Mouse (Mus musculus) heart, embryonic 11.5 days (tissue): ENCODE measurements at regions not wholly inside any gene's neighbourhood (a gene's known extent, or its start where the extent isn't known, plus 50 kb on each side); places are given as distances from the start of the nearest gene placed in this dataset.

Experiments
- ATAC-seq: fragments of 200-750 bp; cut with Nextera tagmentation; replicated peaks from 2 replicates; pipeline ENCODE4 v1.8.0; 2017; ENCODE audit warnings: moderate library complexity; ENCODE audit not compliant: insufficient number of reproducible peaks, low FRiP score, low TSS enrichment
- H3K27ac ChIP-seq: fragments of 300-500 bp; sonication (generic); 2 replicates; pipeline ENCODE4 v1.5.1; 2014; ENCODE audit warnings: mild to moderate bottlenecking, low read depth, low read length
- H3K27me3 ChIP-seq: fragments of 300-500 bp; sonication (generic); 2 replicates; pipeline ENCODE4 v1.6.1; 2014; ENCODE audit warnings: mild to moderate bottlenecking, low read length, mixed read lengths; ENCODE audit not compliant: control insufficient read depth, insufficient read depth
- H3K36me3 ChIP-seq: fragments of 300-500 bp; sonication (generic); 2 replicates; pipeline ENCODE4 v1.6.1; 2014; ENCODE audit warnings: mild to moderate bottlenecking, low read length, moderate library complexity, mixed read lengths; ENCODE audit not compliant: control insufficient read depth, insufficient read depth
- H3K4me1 ChIP-seq: fragments of 300-500 bp; sonication (generic); 2 replicates; pipeline ENCODE4 v1.6.1; 2014; ENCODE audit warnings: low read length; ENCODE audit not compliant: control insufficient read depth, insufficient read depth
- H3K4me2 ChIP-seq: fragments of 300-500 bp; sonication (generic); 2 replicates; pipeline ENCODE4 v1.6.1; 2014; ENCODE audit warnings: mild to moderate bottlenecking, moderate library complexity
- H3K4me3 ChIP-seq: fragments of 300-500 bp; sonication (generic); 2 replicates; pipeline ENCODE4 v1.5.1; 2014; ENCODE audit warnings: low read depth, low read length
- H3K9ac ChIP-seq: fragments of 300-500 bp; sonication (generic); 2 replicates; pipeline ENCODE4 v1.6.1; 2014; ENCODE audit warnings: mild to moderate bottlenecking, low read depth, low read length, moderate library complexity
- H3K9me3 ChIP-seq: fragments of 300-500 bp; sonication (generic); replicated peaks from 2 replicates; pipeline ENCODE4 v1.6.1; 2016; ENCODE audit warnings: low read length; ENCODE audit not compliant: control insufficient read depth
- WGBS: fragments of 180-500 bp; shearing (Covaris S2); extraction: QIAGEN DNeasy Blood & Tissue Kit; methylation state at CpG from one replicate; pipeline ENCODE4 v1.1.7; 2014; ENCODE audit not compliant: insufficient replicate concordance; 5-methylcytosine and 5-hydroxymethylcytosine counted together

DNA sequence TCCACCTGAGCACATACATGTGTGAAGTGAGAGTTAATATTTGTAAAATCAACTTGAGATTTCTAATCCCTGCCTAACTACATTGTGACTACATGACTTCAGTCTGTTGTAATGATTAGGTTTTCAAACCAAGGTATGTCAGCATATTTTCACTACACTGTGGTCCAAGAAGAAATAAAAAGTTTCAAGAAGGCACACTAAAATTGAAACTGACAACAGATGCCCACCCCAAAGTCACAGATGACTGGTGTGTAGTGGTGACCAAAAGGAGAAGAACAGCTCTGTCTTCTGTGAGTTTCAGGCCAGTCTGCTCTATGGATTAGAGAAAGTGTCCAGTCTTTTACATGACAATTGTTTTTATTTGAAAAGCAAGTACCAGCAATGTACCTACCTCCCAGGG, 255.9 kb upstream of the Klf6 start:
- no peak overlapping the region for H3K27ac ChIP-seq
- no peak for ATAC-seq
- H3K4me3 ChIP-seq: no peak overlapping the region

DNA sequence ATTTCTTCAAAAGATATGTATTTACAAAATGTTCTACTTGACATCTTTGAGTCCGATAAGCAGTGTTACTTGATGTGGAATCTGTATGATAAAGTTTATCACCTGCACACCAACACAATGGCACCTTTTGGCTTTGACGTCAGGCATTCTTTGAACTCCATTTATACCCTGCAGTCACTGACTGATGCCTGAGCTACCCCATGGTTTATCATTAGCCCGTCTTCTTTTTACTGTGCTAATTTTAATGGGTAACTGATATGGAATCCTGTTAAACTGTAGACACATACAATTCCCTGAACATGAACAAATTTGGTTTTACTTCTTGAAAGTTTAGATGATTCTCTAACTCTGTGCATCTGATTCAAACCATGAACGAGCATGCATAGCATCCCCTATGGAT, 253.8 kb upstream of the Klf6 start:
- Histone ChIP-seq H3K36me3 (no peaks in the 10 kb centered on the region), H3K27me3 (no peaks in the 10 kb centered on the region), H3K4me3 (no peak overlapping the region), H3K4me2 (no peak overlapping the region), H3K9me3 (no peaks in the 10 kb centered on the region), H3K9ac (no peak overlapping the region), H3K4me1 (peaks cover 16% of the 10 kb centered on the region), H3K27ac (no peak overlapping the region)
- no peak for ATAC-seq
- 79% methylated on average over 4 of the region's 4 CpGs for WGBS

More for the DNA sequence above, 255.9 kb upstream of the Klf6 start:
- H3K36me3 ChIP-seq: no peaks in the 10 kb centered on the region
- H3K9me3 ChIP-seq: no peaks in the 10 kb centered on the region
- no peak overlapping the region for H3K4me2 ChIP-seq
- no peak overlapping the region for H3K9ac ChIP-seq
- H3K27me3 ChIP-seq: no peaks in the 10 kb centered on the region
- H3K4me1 ChIP-seq: peaks cover 16% of the 10 kb centered on the region

DNA sequence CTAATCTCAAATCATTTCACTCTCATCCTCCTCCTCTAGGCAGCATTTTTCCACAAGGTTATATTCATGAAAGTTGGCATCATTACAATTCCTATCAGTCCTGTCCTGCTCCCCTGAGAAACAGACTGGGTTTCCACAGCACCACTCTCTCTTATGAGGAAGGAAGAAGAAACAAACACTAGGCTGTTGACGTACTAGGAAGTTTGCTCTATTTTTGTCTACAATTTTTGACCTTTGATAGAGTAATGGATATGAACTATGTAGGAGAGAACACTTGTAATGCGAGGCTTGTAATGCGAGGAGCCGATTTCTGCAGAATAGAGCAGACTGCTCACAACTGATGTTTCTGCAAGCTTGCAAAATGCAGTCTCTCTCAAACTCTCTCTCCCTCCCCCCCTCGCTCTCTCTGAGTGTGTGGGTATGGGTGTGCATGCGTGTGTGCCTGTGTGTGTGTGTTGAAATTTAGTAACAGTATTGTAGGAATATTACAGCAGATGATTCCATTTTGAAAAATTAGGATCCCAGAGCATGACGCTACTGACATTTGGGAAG, 247.0 kb upstream of the Klf6 start:
- H3K4me3 ChIP-seq: no peak overlapping the region
- no peak overlapping the region for H3K9ac ChIP-seq
- H3K4me2 ChIP-seq: no peak overlapping the region
- H3K4me1 ChIP-seq: 0 out of 2 replicates have a peak, but pooled peaks cover 2% of the 10 kb centered on the region
- H3K27me3 ChIP-seq: no peaks in the 10 kb centered on the region
- H3K36me3 ChIP-seq: no peaks in the 10 kb centered on the region
- no peaks in the 10 kb centered on the region for H3K9me3 ChIP-seq
- no peak overlapping the region for H3K27ac ChIP-seq
- WGBS: 73% methylated on average over 7 of the region's 7 CpGs
- no peak for ATAC-seq

DNA sequence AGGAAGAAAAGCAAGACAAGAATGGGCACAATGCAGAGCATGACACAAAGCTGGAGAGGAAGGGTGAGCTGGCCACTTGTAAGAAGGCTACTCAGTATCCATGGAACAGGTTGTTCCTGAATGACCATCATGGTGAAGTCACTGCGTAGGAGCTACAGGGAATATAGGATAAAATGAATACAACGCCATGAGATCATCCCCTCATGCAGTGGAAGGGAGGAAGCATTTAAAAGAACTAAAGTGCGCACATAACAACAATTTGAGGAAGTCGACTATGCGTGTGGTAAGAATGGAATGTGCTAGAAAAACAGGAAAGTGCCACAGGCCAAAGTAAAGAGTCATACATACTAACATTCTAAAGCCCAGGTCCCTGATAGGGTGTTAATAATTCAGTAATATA, 246.4 kb upstream of the Klf6 start:
- H3K27ac ChIP-seq: no peak overlapping the region
- ATAC-seq: no peak

DNA sequence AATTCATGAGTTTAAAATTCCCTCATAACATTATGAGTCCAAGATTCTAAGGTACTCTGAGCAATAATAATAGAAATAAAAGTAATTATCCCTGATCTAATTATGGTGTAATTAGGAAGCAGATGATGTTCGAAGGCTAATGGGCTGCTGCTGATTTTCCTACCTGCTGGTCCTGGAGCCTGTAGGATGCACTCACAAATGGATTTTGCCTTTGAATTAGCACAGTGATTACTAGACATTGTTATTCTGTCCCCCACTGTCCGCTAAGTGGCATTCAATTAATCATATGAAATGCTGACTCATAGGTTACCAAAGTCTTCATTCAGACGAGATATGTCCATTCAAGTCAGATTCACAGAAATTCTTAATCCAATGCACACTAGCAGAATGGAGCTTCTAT, 246.0 kb upstream of the Klf6 start:
- WGBS: 75% methylated on average over 3 of the region's 3 CpGs
- no peaks in the 10 kb centered on the region for H3K9me3 ChIP-seq
- H3K4me3 ChIP-seq: no peak overlapping the region
- 0 out of 2 replicates have a peak, but pooled peaks cover 2% of the 10 kb centered on the region for H3K4me1 ChIP-seq
- no peaks in the 10 kb centered on the region for H3K27me3 ChIP-seq
- no peak overlapping the region for H3K4me2 ChIP-seq
- H3K27ac ChIP-seq: no peak overlapping the region
- H3K9ac ChIP-seq: no peak overlapping the region
- H3K36me3 ChIP-seq: no peaks in the 10 kb centered on the region
- no peak for ATAC-seq

More for the DNA sequence above, 246.4 kb upstream of the Klf6 start:
- H3K4me3 ChIP-seq: no peak overlapping the region
- no peaks in the 10 kb centered on the region for H3K9me3 ChIP-seq
- WGBS: 60% methylated on average over 5 of the region's 5 CpGs
- 0 out of 2 replicates have a peak, but pooled peaks cover 2% of the 10 kb centered on the region for H3K4me1 ChIP-seq
- H3K4me2 ChIP-seq: no peak overlapping the region
- H3K9ac ChIP-seq: no peak overlapping the region
- H3K27me3 ChIP-seq: no peaks in the 10 kb centered on the region
- H3K36me3 ChIP-seq: no peaks in the 10 kb centered on the region

DNA sequence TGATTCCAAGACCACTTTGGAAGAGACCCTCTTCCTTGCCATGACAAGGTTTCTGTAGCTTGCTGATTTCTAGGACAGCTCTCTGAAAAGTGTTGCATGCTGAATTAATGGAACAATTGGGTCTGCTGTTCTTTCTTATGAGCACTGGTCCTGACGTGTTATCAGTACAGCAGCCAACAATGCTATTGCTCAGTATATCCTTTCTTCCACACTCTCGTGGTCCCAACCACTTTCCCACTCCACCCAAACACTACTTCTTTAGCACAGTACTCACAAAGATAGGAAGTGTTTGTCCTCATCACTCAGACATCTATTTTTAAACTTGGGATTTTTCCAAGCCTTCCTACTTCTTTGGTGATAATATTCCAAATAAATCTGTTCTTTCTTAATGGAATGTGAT, 233.2 kb upstream of the Klf6 start:
- Histone ChIP-seq H3K4me3 (no peak overlapping the region), H3K27ac (no peak overlapping the region), H3K36me3 (no peaks in the 10 kb centered on the region), H3K9me3 (no peaks in the 10 kb centered on the region), H3K4me2 (no peak overlapping the region), H3K9ac (no peak overlapping the region), H3K27me3 (no peaks in the 10 kb centered on the region), H3K4me1 (0 out of 2 replicates have a peak, but pooled peaks cover 2% of the 10 kb centered on the region)
- ATAC-seq: no peak
- WGBS: 28% methylated on average over 2 of the region's 2 CpGs

DNA sequence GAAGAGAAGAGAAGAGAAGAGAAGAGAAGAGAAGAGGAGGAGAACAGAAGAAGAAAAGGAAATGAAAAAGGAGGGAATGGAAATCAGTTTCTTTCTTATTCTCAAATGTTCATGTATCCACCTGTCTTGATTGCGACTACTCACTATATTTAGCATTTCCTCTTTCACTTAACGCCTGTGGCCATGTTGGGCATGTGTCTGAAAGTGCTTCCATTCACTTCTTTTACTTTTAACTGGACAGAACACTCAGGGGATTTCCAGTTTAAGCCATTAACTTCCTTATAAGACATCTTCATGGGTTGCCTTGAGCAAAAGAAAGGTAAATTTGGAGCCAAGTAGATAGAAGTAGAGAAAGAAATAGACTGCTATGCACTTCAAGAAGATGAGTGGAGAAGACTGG, 226.3 kb upstream of the Klf6 start:
- H3K27ac ChIP-seq: no peak overlapping the region
- no peaks in the 10 kb centered on the region for H3K4me1 ChIP-seq
- H3K27me3 ChIP-seq: no peaks in the 10 kb centered on the region
- H3K36me3 ChIP-seq: no peaks in the 10 kb centered on the region
- no peak for ATAC-seq
- no peak overlapping the region for H3K9ac ChIP-seq
- 63% methylated on average over 2 of the region's 2 CpGs for WGBS
- no peaks in the 10 kb centered on the region for H3K9me3 ChIP-seq
- H3K4me3 ChIP-seq: no peak overlapping the region
- H3K4me2 ChIP-seq: no peak overlapping the region

DNA sequence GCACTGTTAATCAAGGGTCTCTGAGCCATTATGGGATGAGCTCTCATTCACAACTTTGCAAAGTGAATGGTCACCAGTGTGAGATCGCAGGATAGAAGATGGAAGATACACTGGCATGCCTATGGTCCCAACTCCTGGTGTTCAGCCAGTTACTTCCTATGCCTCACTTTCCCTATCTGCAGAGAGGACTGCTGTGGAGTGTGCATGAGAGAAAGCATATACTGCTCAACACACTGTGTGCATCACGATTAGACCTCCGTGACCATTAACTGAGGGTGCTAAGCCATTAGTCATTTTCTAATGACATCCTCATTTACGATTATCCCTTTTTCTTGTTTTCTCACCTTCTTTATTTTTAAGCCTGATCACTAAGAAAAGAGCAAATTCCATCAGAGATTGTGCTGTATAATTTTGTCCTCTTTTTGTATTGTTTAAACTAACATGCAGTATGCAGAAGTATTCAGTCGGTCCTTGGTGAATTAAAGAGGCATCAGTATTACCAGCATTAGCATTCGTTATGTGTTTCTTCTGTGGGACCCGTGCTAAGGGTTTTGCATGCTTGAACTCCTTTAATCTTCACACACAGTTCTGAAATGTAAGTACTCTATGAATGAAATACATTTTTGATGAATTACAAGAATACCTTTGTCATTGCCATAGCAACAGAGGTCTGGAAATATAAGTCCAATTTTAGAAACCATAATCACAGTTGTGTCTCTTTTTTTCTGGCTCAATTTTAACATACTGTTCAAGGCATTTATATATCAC, 219.4 kb upstream of the Klf6 start:
- Histone ChIP-seq H3K4me2 (no peak overlapping the region), H3K9me3 (no peaks in the 10 kb centered on the region), H3K9ac (no peak overlapping the region), H3K4me3 (no peak overlapping the region), H3K27ac (no peak overlapping the region), H3K27me3 (no peaks in the 10 kb centered on the region), H3K36me3 (no peaks in the 10 kb centered on the region), H3K4me1 (no peaks in the 10 kb centered on the region)
- WGBS: 84% methylated on average over 7 of the region's 7 CpGs
- no peak for ATAC-seq

DNA sequence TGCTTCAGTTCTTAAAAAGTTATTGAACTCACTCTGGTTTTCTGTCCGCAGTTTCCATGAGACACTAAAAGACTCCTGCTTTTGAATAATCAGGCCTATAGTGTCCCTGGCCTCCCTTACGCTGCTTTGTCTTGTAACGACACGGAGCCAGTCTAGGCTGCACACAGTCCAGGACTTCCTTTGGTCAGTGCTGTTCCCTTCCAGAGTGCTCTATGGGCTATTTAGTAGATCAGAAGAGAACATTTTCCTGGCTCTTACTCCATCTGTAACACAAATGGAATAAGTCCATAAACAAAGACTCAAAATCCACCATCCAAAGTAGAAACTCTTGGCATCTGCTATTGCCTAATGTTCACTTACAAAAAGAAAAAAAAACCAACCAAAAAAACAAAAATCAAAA, 213.0 kb upstream of the Klf6 start:
- no peak overlapping the region for H3K27ac ChIP-seq
- no peak overlapping the region for H3K4me3 ChIP-seq
- no peak for ATAC-seq
- no peaks in the 10 kb centered on the region for H3K9me3 ChIP-seq
- H3K36me3 ChIP-seq: no peaks in the 10 kb centered on the region
- WGBS: 85% methylated on average over 4 of the region's 4 CpGs
- H3K4me2 ChIP-seq: no peak overlapping the region
- H3K9ac ChIP-seq: no peak overlapping the region
- no peaks in the 10 kb centered on the region for H3K27me3 ChIP-seq
- no peaks in the 10 kb centered on the region for H3K4me1 ChIP-seq
